Mouse (Mus musculus): ENCODE results near the gene Clec4f.
"Not testable (repeated sequence)": the region's sequence is repeated elsewhere in the genome, so short reads cannot be mapped to it uniquely, and the experiment has no call there.

The Clec4f gene

GRCm38 (mm10) chr6:83656087-83656486, at the start of gene Clec4f:
TSS of gene Clec4f (minus strand) at chr6:83656187.
- DNase-seq, result no peak

GRCm38 (mm10) chr6:83704701-83705100, 48.7 kb upstream of the Clec4f start:
- no peak for DNase-seq

- no peak for DNase-seq
Observed at GRCm38 (mm10) chr6:83704294-83704693, 48.3 kb upstream of the Clec4f start.

- no peak for DNase-seq
Observed at GRCm38 (mm10) chr6:83703722-83704078, 47.7 kb upstream of the Clec4f start.

GRCm38 (mm10) chr6:83703000-83703721, 47.2 kb upstream of the Clec4f start:
- no peak for DNase-seq

- DNase-seq, result no peak
Observed at GRCm38 (mm10) chr6:83702146-83702999, 46.4 kb upstream of the Clec4f start.

GRCm38 (mm10) chr6:83701001-83701400, 45.0 kb upstream of the Clec4f start:
- DNase-seq, result no peak

GRCm38 (mm10) chr6:83699971-83700370, 44.0 kb upstream of the Clec4f start:
- DNase-seq, result no peak

GRCm38 (mm10) chr6:83697932-83698331, 41.9 kb upstream of the Clec4f start:
- no peak for DNase-seq

GRCm38 (mm10) chr6:83696684-83697083, 40.7 kb upstream of the Clec4f start:
- DNase-seq, result no peak

- DNase-seq, result no peak
Observed at GRCm38 (mm10) chr6:83695731-83696130, 39.7 kb upstream of the Clec4f start.

- DNase-seq, result peak; percentile 57
Observed at GRCm38 (mm10) chr6:83693835-83694234, 37.8 kb upstream of the Clec4f start.

GRCm38 (mm10) chr6:83692962-83693361, 37.0 kb upstream of the Clec4f start:
- DNase-seq, result no peak

GRCm38 (mm10) chr6:83690936-83691335, 34.9 kb upstream of the Clec4f start:
- no peak for DNase-seq

- DNase-seq, result peak; percentile 58
Observed at GRCm38 (mm10) chr6:83690277-83690676, 34.3 kb upstream of the Clec4f start.

GRCm38 (mm10) chr6:83689374-83689773, 33.4 kb upstream of the Clec4f start:
- DNase-seq, result no peak

GRCm38 (mm10) chr6:83677757-83678156, 21.8 kb upstream of the Clec4f start, which contains the start of gene Cd207:
TSS of gene Cd207 (minus strand) at chr6:83677857.
- no peak for DNase-seq

GRCm38 (mm10) chr6:83673395-83673794, 17.4 kb upstream of the Clec4f start:
- DNase-seq, result peak; percentile 70

- DNase-seq, result no peak
Observed at GRCm38 (mm10) chr6:83665009-83665408, 9.0 kb upstream of the Clec4f start.

GRCm38 (mm10) chr6:83660821-83661220, 4.8 kb upstream of the Clec4f start:
- no peak for DNase-seq

- no peak for DNase-seq
Observed at GRCm38 (mm10) chr6:83646715-83647114, 9.3 kb downstream of the Clec4f start.

- no peak for DNase-seq
Observed at GRCm38 (mm10) chr6:83635329-83635728, 20.7 kb downstream of the Clec4f start.

- DNase-seq, result not testable (repeated sequence)
Observed at GRCm38 (mm10) chr6:83634631-83635030, 21.4 kb downstream of the Clec4f start.

- not testable (repeated sequence) for DNase-seq
Observed at GRCm38 (mm10) chr6:83634106-83634505, 21.9 kb downstream of the Clec4f start.
